In the genomic region with DNA sequence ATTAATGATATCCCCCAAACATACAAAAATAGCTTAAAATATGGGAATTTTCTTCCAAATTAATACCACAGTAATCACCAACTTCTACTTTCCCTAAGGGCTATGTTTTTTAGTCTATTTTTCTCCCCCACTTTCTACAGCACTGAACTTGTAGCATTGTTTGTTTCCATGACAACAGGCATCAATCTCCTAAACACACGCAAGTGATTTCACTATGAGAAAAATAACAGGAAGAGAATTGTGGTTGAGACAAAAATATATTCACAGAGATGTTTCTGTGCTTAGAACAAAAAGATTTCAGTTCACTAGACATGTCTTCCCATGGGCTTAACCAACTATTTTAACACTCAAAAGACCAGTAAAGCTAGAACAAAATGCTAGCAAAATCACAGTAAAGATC, we compare ENCODE assay signal across 24 mouse cellular contexts. TPM values are rescaled to one million over a fixed set of nuclear protein-coding genes. Genes with fewer than 3 reads are reported as not detected.
DNase-seq lines count a peak whose midpoint lies in the region; ATAC-seq and TF ChIP-seq lines count a peak whose summit lies in the region.
"Had no signal": no experiment of that assay in that cellular context is flagged by ENCODE, and none has a peak within 500 bp of the region (broad histone marks: within the 10 kb centered on the region; RNA-seq: fewer than 3 reads in every experiment).

No protein-coding gene starts in this region.

- H3K4me3 ChIP-seq in hindbrain, postnatal 0 days (ENCODE audit: low read length) = no peak overlapping the region
- no peak overlapping the region for H3K4me3 ChIP-seq in hindbrain, embryonic 16.5 days (ENCODE audit: low read length)
- H3K4me3 ChIP-seq: embryonic facial prominence, embryonic 12.5 days; hindbrain, embryonic 10.5 days; left cerebral cortex, adult 2 months; limb, embryonic 15.5 days; lung, embryonic 15.5 days had no signal

- 17% methylated on average over 1 of the region's 1 CpGs for WGBS in hindbrain, postnatal 0 days
- WGBS in hindbrain, embryonic 16.5 days = 11% methylated on average over 1 of the region's 1 CpGs

- H3K27ac ChIP-seq in hindbrain, postnatal 0 days = no peak overlapping the region
- no peak overlapping the region for H3K27ac ChIP-seq in hindbrain, embryonic 16.5 days (ENCODE audit: low read depth, low read length)
- H3K27ac ChIP-seq: embryonic facial prominence, embryonic 12.5 days; hindbrain, embryonic 10.5 days; left cerebral cortex, adult 2 months; limb, embryonic 15.5 days; liver, embryonic 14.5 days; lung, embryonic 15.5 days had no signal

- H3K4me2 ChIP-seq in hindbrain, postnatal 0 days (ENCODE audit: low read depth, low read length) = no peak overlapping the region
- no peak overlapping the region for H3K4me2 ChIP-seq in hindbrain, embryonic 16.5 days (ENCODE audit: low read length)
- H3K4me2 ChIP-seq: embryonic facial prominence, embryonic 12.5 days; heart, embryonic 11.5 days; limb, embryonic 15.5 days; lung, embryonic 15.5 days had no signal

- no peak for ATAC-seq in hindbrain, postnatal 0 days
- ATAC-seq in hindbrain, embryonic 16.5 days = no peak
- ATAC-seq in CD4-positive, CD25-positive, alpha-beta regulatory T cell, adult 4 months = peak; percentile 92
- peak; percentile 57 for ATAC-seq in activated CD4-positive, CD25-positive, alpha-beta regulatory T cell, adult 4 months

- H3K9me3 ChIP-seq in hindbrain, postnatal 0 days (ENCODE audit: low read length) = no peaks in the 10 kb centered on the region
- H3K9me3 ChIP-seq in hindbrain, embryonic 16.5 days (ENCODE audit: control insufficient read depth, low read length) = no peaks in the 10 kb centered on the region
- H3K9me3 ChIP-seq: embryonic facial prominence, embryonic 12.5 days; G1E; hindbrain, embryonic 10.5 days; limb, embryonic 15.5 days; lung, embryonic 15.5 days had no signal

- no peak overlapping the region for H3K9ac ChIP-seq in hindbrain, postnatal 0 days (replicated peaks; ENCODE audit: low read length)
- no peak overlapping the region for H3K9ac ChIP-seq in hindbrain, embryonic 16.5 days (ENCODE audit: low read depth, low read length)
- H3K9ac ChIP-seq: embryonic facial prominence, embryonic 12.5 days; limb, embryonic 15.5 days; liver, embryonic 14.5 days; lung, embryonic 15.5 days had no signal

- DNase-seq in hindbrain, postnatal 0 days (ENCODE audit: low spot score) = peak; percentile 38
- peak; percentile 8 for DNase-seq in telencephalon, adult 2 months (ENCODE audit: low read depth, low spot score)
- no peak for DNase-seq in cerebellum, postnatal 25 days
- no peak for DNase-seq in B cell, adult 2 months
- DNase-seq: adrenal gland, adult 8-10 months; cerebellum, adult 8-10 months; gastrocnemius, postnatal 14 days; kidney, adult 18-20 months; lung, postnatal 4 days; right cerebral cortex, postnatal 14 days; thymus, postnatal 14 days had no signal

- no peaks in the 10 kb centered on the region for H3K36me3 ChIP-seq in hindbrain, postnatal 0 days (ENCODE audit: insufficient read depth, low read length)
- H3K36me3 ChIP-seq in hindbrain, embryonic 16.5 days (ENCODE audit: control insufficient read depth, insufficient read depth, low read length) = no peaks in the 10 kb centered on the region
- H3K36me3 ChIP-seq: G1E; hindbrain, embryonic 10.5 days had no signal

- no peaks in the 10 kb centered on the region for H3K27me3 ChIP-seq in hindbrain, postnatal 0 days (ENCODE audit: insufficient read depth, low read length)
- no peaks in the 10 kb centered on the region for H3K27me3 ChIP-seq in hindbrain, embryonic 16.5 days (replicated peaks; ENCODE audit: control insufficient read depth, insufficient read depth, low read length)
- H3K27me3 ChIP-seq: embryonic facial prominence, embryonic 12.5 days; limb, embryonic 15.5 days; lung, embryonic 15.5 days had no signal

- no peak for TF ChIP-seq CTCF in hindbrain, postnatal 0 days (IDR thresholded peaks at IDR 0.05; ENCODE audit: low read depth)

- H3K4me1 ChIP-seq in hindbrain, postnatal 0 days (ENCODE audit: insufficient read depth, low read length) = 0 out of 2 replicates have a peak, but pooled peaks cover 5% of the 10 kb centered on the region
- H3K4me1 ChIP-seq in hindbrain, embryonic 16.5 days (ENCODE audit: control insufficient read depth, insufficient read depth, low read depth, low read length) = peaks cover 12% of the 10 kb centered on the region
- H3K4me1 ChIP-seq: embryonic facial prominence, embryonic 12.5 days; limb, embryonic 15.5 days; lung, embryonic 15.5 days had no signal

RNA-seq across cellular contexts. Expression of gene Col12a1, which starts 32.6 kb away (rescaled TPM):
- 17.0 and 18.2 TPM in 2 replicates for total RNA-seq in hindbrain, postnatal 0 days (2014; rRNA removed)
- polyA plus RNA-seq in hindbrain, postnatal 0 days (2015; fragmentation: Nextera tagmentation; extraction: Ambion mirVana) = 5.9 and 6.9 TPM in 2 replicates
- polyA plus RNA-seq in hindbrain, embryonic 16.5 days (2015; fragmentation: Nextera tagmentation; extraction: Ambion mirVana) = 7.4 and 10.4 TPM in 2 replicates
- polyA plus RNA-seq in CD4-positive, CD25-positive, alpha-beta regulatory T cell, adult 4 months (2017; shearing (Covaris generic)) = not detected
- under 1 TPM; 0.04 to 0.10 TPM for polyA plus RNA-seq in activated CD4-positive, CD25-positive, alpha-beta regulatory T cell, adult 4 months (2017; shearing (Covaris generic))
- total RNA-seq: megakaryocyte-erythroid progenitor cell, adult 5-6 weeks; neutrophil, adult 5-6 weeks had no signal

Comparison
In these comparisons a context has a peak if more than half of its experiments do, and no peak if none do; other contexts are left out.
1. ATAC-seq: peak in CD4-positive, CD25-positive, alpha-beta regulatory T cell, adult 4 months (single experiment) and activated CD4-positive, CD25-positive, alpha-beta regulatory T cell, adult 4 months (single experiment); none in hindbrain, postnatal 0 days (single experiment) and hindbrain, embryonic 16.5 days (single experiment).
2. DNase-seq: peak in hindbrain, postnatal 0 days (single experiment) and telencephalon, adult 2 months (single experiment); none in cerebellum, postnatal 25 days (0 of 2) and B cell, adult 2 months (0 of 2).